Mouse (Mus musculus) megakaryocyte, embryonic 14.5 days (primary cell): ENCODE data around the gene Rnf114.

ENCODE experiments used
- FLI1 ChIP-seq: IDR thresholded peaks from 2 replicates; pipeline ENCODE4 v1.6.1; 2012; ENCODE audit warnings: low read length, inconsistent platforms, mixed read lengths
- GATA1 ChIP-seq: IDR thresholded peaks from 3 replicates; pipeline ENCODE4 v1.6.1; 2012; ENCODE audit warnings: mixed read lengths, low read length, inconsistent platforms, borderline replicate concordance

DNA sequence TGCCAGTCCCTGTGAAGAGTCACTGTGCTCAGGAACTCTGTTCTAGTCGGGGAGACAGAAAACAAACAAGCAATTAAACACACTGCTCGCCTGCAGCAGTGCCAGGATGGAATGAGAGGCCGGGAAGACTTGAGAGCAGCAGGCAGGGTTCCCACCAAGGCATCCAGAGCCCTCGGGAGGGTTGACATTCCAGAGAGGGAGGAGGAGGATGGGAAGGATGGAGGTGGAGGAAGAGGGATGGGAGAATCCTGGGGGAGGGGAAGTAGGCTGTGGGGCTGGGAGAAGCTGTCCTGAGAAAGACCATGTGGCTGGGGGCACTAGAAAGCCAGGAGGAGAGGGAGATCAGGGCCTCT lies 51.5 kb downstream of the Rnf114 start:
- TF ChIP-seq GATA1 (no peak), FLI1 (no peak)
